Comparison of ENCODE assay signal across 22 mouse cellular contexts in the genomic region with DNA sequence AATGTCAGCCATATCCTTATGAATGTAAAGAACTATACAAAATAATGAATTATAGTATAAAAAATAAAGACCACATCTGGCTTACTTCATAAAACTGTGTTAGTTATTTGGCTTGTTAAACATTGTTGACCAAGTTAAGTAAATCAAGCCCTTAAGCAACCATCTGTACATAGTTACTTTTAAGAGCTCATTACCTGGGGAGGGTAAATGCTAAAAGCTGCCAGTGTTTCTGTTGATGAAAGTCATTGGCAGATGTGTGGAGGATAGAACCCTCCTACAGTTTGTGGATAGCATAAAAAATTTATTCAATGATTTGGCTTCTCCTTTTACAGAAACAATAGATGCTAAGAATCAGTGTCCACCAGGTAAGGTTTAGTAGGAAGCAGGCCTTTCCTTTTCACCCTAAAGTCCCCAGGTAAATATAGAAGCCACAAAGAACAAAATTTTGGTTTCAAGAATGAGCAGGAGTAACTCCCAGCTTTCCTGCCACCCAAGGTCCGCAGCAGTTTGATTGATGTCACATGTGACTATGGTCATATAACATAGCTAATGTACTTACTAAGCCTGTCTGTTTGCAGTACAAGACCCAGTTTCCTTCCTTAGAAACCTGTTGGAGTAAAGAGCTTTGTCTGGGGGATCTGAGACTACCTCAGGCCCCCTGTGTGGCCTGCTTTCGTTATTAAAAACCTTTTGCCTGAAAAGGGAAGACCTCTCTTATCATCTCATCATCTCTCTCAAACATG.
DNase-seq lines count a peak whose midpoint lies in the region; ATAC-seq and TF ChIP-seq lines count a peak whose summit lies in the region.
"Had no signal": no experiment of that assay in that cellular context is flagged by ENCODE, and none has a peak within 500 bp of the region (broad histone marks: within the 10 kb centered on the region; RNA-seq: fewer than 3 reads in every experiment).

No protein-coding gene starts in this region.

- H3K27me3 ChIP-seq in limb, embryonic 10.5 days (ENCODE audit: low read depth, poor library complexity, severe bottlenecking) = no peaks in the 10 kb centered on the region
- no peaks in the 10 kb centered on the region for H3K27me3 ChIP-seq in limb, embryonic 12.5 days
- no peaks in the 10 kb centered on the region for H3K27me3 ChIP-seq in limb, embryonic 14.5 days (ENCODE audit: control insufficient read depth, insufficient read depth, low read length)
- H3K27me3 ChIP-seq: embryonic facial prominence, embryonic 13.5 days; embryonic facial prominence, embryonic 15.5 days; forebrain, embryonic 12.5 days had no signal

- peak overlapping the region; percentile 61 for H3K27ac ChIP-seq in limb, embryonic 10.5 days
- H3K27ac ChIP-seq in limb, embryonic 12.5 days = peak overlapping the region; percentile 53
- no peak overlapping the region for H3K27ac ChIP-seq in limb, embryonic 14.5 days (replicated peaks; ENCODE audit: low read depth, low read length)
- H3K27ac ChIP-seq: embryonic facial prominence, embryonic 13.5 days; embryonic facial prominence, embryonic 15.5 days; forebrain, embryonic 10.5 days; forebrain, embryonic 12.5 days had no signal

- H3K36me3 ChIP-seq in limb, embryonic 10.5 days = no peaks in the 10 kb centered on the region
- H3K36me3 ChIP-seq in limb, embryonic 12.5 days = no peaks in the 10 kb centered on the region
- H3K36me3 ChIP-seq in limb, embryonic 14.5 days (ENCODE audit: control insufficient read depth, insufficient read depth, low read length) = no peaks in the 10 kb centered on the region
- H3K36me3 ChIP-seq: embryonic facial prominence, embryonic 13.5 days; embryonic facial prominence, embryonic 15.5 days; forebrain, embryonic 10.5 days; forebrain, embryonic 12.5 days had no signal

- H3K4me1 ChIP-seq in limb, embryonic 10.5 days = peaks cover 15% of the 10 kb centered on the region
- H3K4me1 ChIP-seq in limb, embryonic 12.5 days (replicated peaks) = 0 out of 2 replicates have a peak, but pooled peaks cover 3% of the 10 kb centered on the region
- no peaks in the 10 kb centered on the region for H3K4me1 ChIP-seq in limb, embryonic 14.5 days (ENCODE audit: control insufficient read depth, insufficient read depth, low read length)
- H3K4me1 ChIP-seq: embryonic facial prominence, embryonic 13.5 days; embryonic facial prominence, embryonic 15.5 days; forebrain, embryonic 10.5 days; forebrain, embryonic 12.5 days had no signal

- no peak overlapping the region for H3K4me2 ChIP-seq in limb, embryonic 12.5 days
- no peak overlapping the region for H3K4me2 ChIP-seq in limb, embryonic 14.5 days (replicated peaks; ENCODE audit: low read depth, low read length, severe bottlenecking)
- H3K4me2 ChIP-seq: embryonic facial prominence, embryonic 13.5 days; embryonic facial prominence, embryonic 15.5 days; forebrain, embryonic 12.5 days had no signal

- peak; percentile 88 for ATAC-seq in limb, embryonic 12.5 days (ENCODE audit: insufficient number of reproducible peaks, insufficient read depth, low FRiP score, low TSS enrichment, low read depth)
- ATAC-seq in limb, embryonic 14.5 days (ENCODE audit: low FRiP score, low read depth) = peak; percentile 77
- ATAC-seq: forebrain, embryonic 14.5 days; forebrain, embryonic 16.5 days had no signal

- DNase-seq in limb, embryonic 10.5 days (ENCODE audit: low spot score) = no peak
- peak; percentile 39 for DNase-seq in limb, embryonic 14.5 days (ENCODE audit: low spot score)
- no peak for DNase-seq in urinary bladder, postnatal 4 days (ENCODE audit: low spot score in 2 of 2)
- DNase-seq in cerebellum, postnatal 25 days = no peak
- no peak for DNase-seq in adrenal gland, postnatal 25 days
- DNase-seq: adrenal gland, adult 2 months; adrenal gland, postnatal 10 days; adrenal gland, postnatal 36 days; cerebellum, adult 11-12 months; cerebellum, adult 2 months; cerebellum, adult 9-10 months; cerebellum, postnatal 10 days; cerebellum, postnatal 36 days; embryo, embryonic 11 days had no signal

- H3K9ac ChIP-seq in limb, embryonic 12.5 days (replicated peaks) = no peak overlapping the region
- no peak overlapping the region for H3K9ac ChIP-seq in limb, embryonic 14.5 days (ENCODE audit: low read depth, low read length, severe bottlenecking)
- H3K9ac ChIP-seq: embryonic facial prominence, embryonic 13.5 days; embryonic facial prominence, embryonic 15.5 days; forebrain, embryonic 12.5 days had no signal

- 73% methylated on average over 2 of the region's 2 CpGs for WGBS in limb, embryonic 10.5 days
- 20% methylated on average over 2 of the region's 2 CpGs for WGBS in limb, embryonic 12.5 days
- WGBS in limb, embryonic 14.5 days = 22% methylated on average over 2 of the region's 2 CpGs

- no peak overlapping the region for H3K4me3 ChIP-seq in limb, embryonic 10.5 days
- H3K4me3 ChIP-seq in limb, embryonic 12.5 days (replicated peaks) = no peak overlapping the region
- no peak overlapping the region for H3K4me3 ChIP-seq in limb, embryonic 14.5 days (replicated peaks; ENCODE audit: low read length)
- H3K4me3 ChIP-seq: embryonic facial prominence, embryonic 13.5 days; embryonic facial prominence, embryonic 15.5 days; erythroblast, embryonic 14.5 days; forebrain, embryonic 10.5 days; forebrain, embryonic 12.5 days had no signal

- no peaks in the 10 kb centered on the region for H3K9me3 ChIP-seq in limb, embryonic 10.5 days (replicated peaks)
- peaks cover 9% of the 10 kb centered on the region for H3K9me3 ChIP-seq in limb, embryonic 12.5 days
- no peaks in the 10 kb centered on the region for H3K9me3 ChIP-seq in limb, embryonic 14.5 days (ENCODE audit: control insufficient read depth, low read length)
- H3K9me3 ChIP-seq: embryonic facial prominence, embryonic 13.5 days; embryonic facial prominence, embryonic 15.5 days; forebrain, embryonic 10.5 days; forebrain, embryonic 12.5 days had no signal

- TF ChIP-seq POLR2A in limb, embryonic 14.5 days (IDR thresholded peaks at IDR 0.05; ENCODE audit: borderline replicate concordance, extremely low read depth, insufficient read depth, insufficient read length) = no peak
